Mouse (Mus musculus): ENCODE data around the gene Ppp2r5c. TPM values are rescaled to one million over a fixed set of nuclear protein-coding genes. Genes with fewer than 3 reads are reported as not detected.

Gene Ppp2r5c
- total and polyA plus RNA-seq, 2 experiments from 2014 or later, result 104 to 118 TPM

- TF ChIP-seq CTCF (IDR thresholded peaks at IDR 0.05; ENCODE audit: low read depth) (no peak), EP300 (IDR thresholded peaks at IDR 0.05; ENCODE audit: low read depth) (no peak)
- no peaks in the 10 kb centered on the region for H3K9me3 ChIP-seq (replicated peaks; ENCODE audit: control insufficient read depth, low read length)
- H3K27me3 ChIP-seq (ENCODE audit: control insufficient read depth, insufficient read depth, low read length), result no peaks in the 10 kb centered on the region
- H3K27ac ChIP-seq (ENCODE audit: low read depth), result no peak overlapping the region
- H3K36me3 ChIP-seq (replicated peaks; ENCODE audit: control insufficient read depth, insufficient read depth, low read length), result peaks cover 3% of the 10 kb centered on the region; the same call in 1 of the 2 replicates
- WGBS, result 33% methylated on average over 6 of the region's 6 CpGs
- no peak for ATAC-seq (ENCODE audit: insufficient read depth, low read depth)
- no peak overlapping the region; the same call in 1 of the 2 replicates for H3K4me2 ChIP-seq (ENCODE audit: low read depth, low read length)
- peaks cover 34% of the 10 kb centered on the region for H3K4me1 ChIP-seq (ENCODE audit: control insufficient read depth, insufficient read depth)
- no peak for DNase-seq (ENCODE audit: low spot score)
- no peak overlapping the region for H3K9ac ChIP-seq (replicated peaks; ENCODE audit: low read depth, low read length)
- H3K4me3 ChIP-seq (ENCODE audit: low read depth, low read length), result no peak overlapping the region
These were observed 36.8 kb downstream of the Ppp2r5c start for GRCm38 (mm10) chr12:110483761-110484160.

DNA sequence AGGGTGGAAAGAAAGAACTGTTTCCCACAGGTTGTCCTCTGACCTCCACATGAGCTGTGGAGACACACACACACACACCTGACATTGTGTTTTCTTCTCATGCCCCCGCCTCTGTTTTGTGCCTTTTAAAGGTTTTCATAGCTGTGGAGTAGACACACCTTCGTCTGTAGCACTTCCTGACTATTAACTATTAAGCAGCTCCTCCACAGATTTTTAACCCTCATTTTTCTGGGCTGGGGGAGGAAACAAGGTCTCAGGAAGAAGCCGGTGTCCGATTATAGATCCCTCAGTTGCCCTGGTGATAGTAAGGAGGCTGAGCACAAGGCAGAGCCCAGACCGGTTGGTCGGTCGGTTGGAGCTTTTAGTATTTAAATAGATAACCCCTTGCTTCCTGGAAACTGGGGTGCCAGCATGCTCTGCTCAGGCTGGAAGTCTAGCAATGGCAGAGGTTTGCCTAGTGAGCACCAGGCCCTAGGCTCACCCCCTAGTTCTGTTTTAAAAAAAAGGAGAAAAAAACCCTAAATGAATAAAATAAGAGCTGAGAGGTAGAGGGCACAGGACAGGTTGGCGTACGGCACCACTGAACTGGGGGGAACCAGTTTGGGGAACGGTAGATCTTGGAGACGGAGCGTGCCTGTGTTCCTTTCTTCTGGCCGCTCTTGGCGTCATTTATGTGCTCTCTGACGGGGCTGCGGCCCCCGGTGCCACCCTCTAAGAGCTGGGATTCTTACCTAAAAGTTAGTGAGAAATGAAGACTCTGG is 38.1 kb downstream of the Ppp2r5c start:
- H3K9me3 ChIP-seq (replicated peaks; ENCODE audit: control insufficient read depth, low read length), result no peaks in the 10 kb centered on the region
- 0 out of 2 replicates have a peak, but pooled peaks have one; percentile 20 for ATAC-seq (ENCODE audit: insufficient read depth, low read depth)
- H3K4me2 ChIP-seq (ENCODE audit: low read depth, low read length), result peak overlapping the region; percentile 78
- DNase-seq (ENCODE audit: low spot score), result no peak
- peak overlapping the region; percentile 99 for H3K27ac ChIP-seq (ENCODE audit: low read depth)
- 3% methylated on average over 17 of the region's 17 CpGs for WGBS
- H3K9ac ChIP-seq (replicated peaks; ENCODE audit: low read depth, low read length), result peak overlapping the region; percentile 84
- peaks cover 45% of the 10 kb centered on the region for H3K4me1 ChIP-seq (ENCODE audit: control insufficient read depth, insufficient read depth)
- peak overlapping the region; percentile 69 for H3K4me3 ChIP-seq (ENCODE audit: low read depth, low read length)
- TF ChIP-seq EP300 (IDR thresholded peaks at IDR 0.05; ENCODE audit: low read depth) (no peak; the same call in 1 of the 2 replicates), CTCF (IDR thresholded peaks at IDR 0.05; ENCODE audit: low read depth) (no peak)
- no peaks in the 10 kb centered on the region for H3K27me3 ChIP-seq (ENCODE audit: control insufficient read depth, insufficient read depth, low read length)
- H3K36me3 ChIP-seq (replicated peaks; ENCODE audit: control insufficient read depth, insufficient read depth, low read length), result peaks cover 3% of the 10 kb centered on the region; the same call in 1 of the 2 replicates

GRCm38 (mm10) chr12:110485585-110486331 is 38.8 kb downstream of the Ppp2r5c start:
- no peaks in the 10 kb centered on the region for H3K9me3 ChIP-seq (replicated peaks; ENCODE audit: control insufficient read depth, low read length)
- WGBS, result under 1% methylated on average over 27 of the region's 27 CpGs
- peak overlapping the region; percentile 84 for H3K9ac ChIP-seq (replicated peaks; ENCODE audit: low read depth, low read length)
- peak overlapping the region; percentile 69 for H3K4me3 ChIP-seq (ENCODE audit: low read depth, low read length)
- H3K27me3 ChIP-seq (ENCODE audit: control insufficient read depth, insufficient read depth, low read length), result no peaks in the 10 kb centered on the region
- peak overlapping the region; percentile 78 for H3K4me2 ChIP-seq (ENCODE audit: low read depth, low read length)
- H3K36me3 ChIP-seq (replicated peaks; ENCODE audit: control insufficient read depth, insufficient read depth, low read length), result peaks cover 3% of the 10 kb centered on the region; the same call in 1 of the 2 replicates
- H3K4me1 ChIP-seq (ENCODE audit: control insufficient read depth, insufficient read depth), result peaks cover 45% of the 10 kb centered on the region
- DNase-seq (ENCODE audit: low spot score) (peak; percentile 96), ATAC-seq (ENCODE audit: insufficient read depth, low read depth) (peak; percentile 87)
- H3K27ac ChIP-seq (ENCODE audit: low read depth), result peak overlapping the region; percentile 99
- no peak; the same call in 1 of the 2 replicates for TF ChIP-seq EP300 (IDR thresholded peaks at IDR 0.05; ENCODE audit: low read depth)
- TF ChIP-seq CTCF (IDR thresholded peaks at IDR 0.05; ENCODE audit: low read depth), result no peak

DNA sequence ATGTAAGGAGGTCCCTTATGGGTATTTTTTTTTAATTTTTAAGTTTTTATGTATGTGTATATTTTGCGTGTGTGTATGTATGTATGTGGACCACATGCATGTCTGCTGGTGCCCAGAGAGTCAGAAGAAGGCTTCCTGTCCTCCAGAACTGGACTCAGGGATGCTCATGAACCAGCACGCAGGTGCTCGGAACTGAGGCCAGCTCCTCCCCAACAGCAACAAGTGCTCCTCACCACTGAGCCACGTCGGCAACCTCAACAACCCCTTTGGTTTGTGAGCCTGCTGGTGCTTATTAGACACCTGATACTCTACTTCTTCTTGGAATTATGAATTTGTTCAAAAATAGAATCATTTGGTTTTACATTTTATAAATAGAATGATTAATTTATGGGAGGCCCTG is 39.9 kb downstream of the Ppp2r5c start:
- Histone ChIP-seq H3K27me3 (ENCODE audit: control insufficient read depth, insufficient read depth, low read length) (no peaks in the 10 kb centered on the region), H3K36me3 (replicated peaks; ENCODE audit: control insufficient read depth, insufficient read depth, low read length) (no peaks in the 10 kb centered on the region; the same call in 1 of the 2 replicates), H3K4me2 (ENCODE audit: low read depth, low read length) (peak overlapping the region; percentile 78), H3K4me3 (ENCODE audit: low read depth, low read length) (peak overlapping the region; percentile 69), H3K4me1 (ENCODE audit: control insufficient read depth, insufficient read depth) (peaks cover 45% of the 10 kb centered on the region), H3K9ac (replicated peaks; ENCODE audit: low read depth, low read length) (peak overlapping the region; percentile 84), H3K9me3 (replicated peaks; ENCODE audit: control insufficient read depth, low read length) (no peaks in the 10 kb centered on the region), H3K27ac (ENCODE audit: low read depth) (peak overlapping the region; percentile 99)
- ATAC-seq (ENCODE audit: insufficient read depth, low read depth), result no peak
- TF ChIP-seq EP300 (IDR thresholded peaks at IDR 0.05; ENCODE audit: low read depth), result no peak
- TF ChIP-seq CTCF (IDR thresholded peaks at IDR 0.05; ENCODE audit: low read depth), result no peak
- 74% methylated on average over 5 of the region's 5 CpGs for WGBS
- DNase-seq (ENCODE audit: low spot score), result no peak

DNA sequence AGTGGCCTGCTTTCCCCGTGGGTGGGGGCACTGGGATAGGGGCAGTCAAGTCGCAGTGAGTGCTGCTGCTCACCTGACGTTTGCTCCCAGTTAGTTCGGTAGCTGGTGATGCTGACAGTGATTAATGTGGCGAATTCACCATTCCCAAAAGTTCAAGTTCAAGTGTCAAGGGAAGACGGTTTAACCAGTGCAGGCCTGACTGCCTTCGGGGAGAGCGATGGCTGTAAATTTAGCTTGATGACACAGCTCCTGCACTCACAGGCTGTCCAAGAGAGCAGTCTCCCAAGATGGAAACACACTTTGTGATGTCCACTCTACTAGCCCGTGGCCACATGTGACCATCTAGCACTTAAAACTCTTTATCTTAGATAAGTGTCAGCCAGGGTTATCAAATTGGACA is 41.1 kb downstream of the Ppp2r5c start:
- no peak for ATAC-seq (ENCODE audit: insufficient read depth, low read depth)
- Histone ChIP-seq H3K27me3 (ENCODE audit: control insufficient read depth, insufficient read depth, low read length) (no peaks in the 10 kb centered on the region), H3K4me2 (ENCODE audit: low read depth, low read length) (peak overlapping the region; percentile 78), H3K9me3 (replicated peaks; ENCODE audit: control insufficient read depth, low read length) (no peaks in the 10 kb centered on the region), H3K4me1 (ENCODE audit: control insufficient read depth, insufficient read depth) (peaks cover 45% of the 10 kb centered on the region), H3K36me3 (replicated peaks; ENCODE audit: control insufficient read depth, insufficient read depth, low read length) (no peaks in the 10 kb centered on the region; the same call in 1 of the 2 replicates), H3K4me3 (ENCODE audit: low read depth, low read length) (peak overlapping the region; percentile 14; the same call in 1 of the 2 replicates), H3K27ac (ENCODE audit: low read depth) (peak overlapping the region; percentile 63), H3K9ac (replicated peaks; ENCODE audit: low read depth, low read length) (peak overlapping the region; percentile 29; the same call in 1 of the 2 replicates)
- DNase-seq (ENCODE audit: low spot score), result no peak
- 28% methylated on average over 9 of the region's 9 CpGs for WGBS
- TF ChIP-seq EP300 (IDR thresholded peaks at IDR 0.05; ENCODE audit: low read depth) (no peak), CTCF (IDR thresholded peaks at IDR 0.05; ENCODE audit: low read depth) (no peak)

Measured in heart, postnatal 0 days (tissue).